Mouse (Mus musculus): ENCODE data around the gene Rnf149.
"Not testable (repeated sequence)": the region's sequence is repeated elsewhere in the genome, so short reads cannot be mapped to it uniquely, and the experiment has no call there.

Gene Rnf149

DNA sequence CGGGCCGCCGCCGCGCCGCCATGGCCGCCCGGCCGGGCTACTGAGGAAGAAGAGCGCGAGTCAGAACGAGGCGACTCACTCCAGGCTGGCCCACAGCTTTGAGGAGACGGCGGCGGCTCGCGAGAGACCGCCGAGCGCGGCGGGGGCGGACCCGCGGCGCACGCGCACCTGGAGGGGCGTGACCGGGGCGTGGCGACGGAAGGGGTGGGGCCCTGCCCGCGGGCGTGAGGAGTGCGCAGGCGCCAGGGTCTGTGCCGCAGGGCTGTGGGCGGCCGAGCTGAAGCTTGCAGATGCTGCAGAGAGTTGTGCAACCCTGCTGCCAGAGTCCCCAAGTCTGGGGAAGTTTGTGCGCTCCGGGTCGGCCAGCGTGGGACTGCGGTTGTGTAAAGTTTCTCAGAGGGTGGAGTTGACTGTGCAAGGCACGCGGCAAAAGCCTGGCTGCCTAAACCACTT lies at the start of gene Rnf149:
Gene Rnf149, minus strand, starts transcription at position 153 of the 453 bp plus-strand sequence.
- peak; percentile 98 for DNase-seq

DNA sequence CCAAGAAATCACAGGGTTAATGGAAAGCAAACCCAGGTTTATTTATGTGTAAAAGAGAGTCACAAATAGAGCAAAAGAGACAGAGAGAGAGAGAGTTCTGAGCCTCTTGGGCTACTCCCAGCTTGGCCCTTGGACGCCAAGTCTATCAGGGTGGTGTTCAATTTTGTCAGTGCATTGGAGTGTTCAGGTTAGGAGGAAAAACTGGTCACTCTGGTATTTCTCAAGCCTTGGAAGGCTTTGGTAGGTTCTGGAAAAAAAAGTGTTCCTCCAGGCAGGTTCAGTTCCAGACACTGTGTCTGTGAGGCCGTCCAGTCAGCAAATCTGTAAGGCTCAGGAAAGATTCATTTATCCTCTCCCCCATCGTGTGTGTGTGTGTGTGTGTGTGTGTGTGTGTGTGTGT lies 48.3 kb upstream of the Rnf149 start:
- DNase-seq: no peak

DNA sequence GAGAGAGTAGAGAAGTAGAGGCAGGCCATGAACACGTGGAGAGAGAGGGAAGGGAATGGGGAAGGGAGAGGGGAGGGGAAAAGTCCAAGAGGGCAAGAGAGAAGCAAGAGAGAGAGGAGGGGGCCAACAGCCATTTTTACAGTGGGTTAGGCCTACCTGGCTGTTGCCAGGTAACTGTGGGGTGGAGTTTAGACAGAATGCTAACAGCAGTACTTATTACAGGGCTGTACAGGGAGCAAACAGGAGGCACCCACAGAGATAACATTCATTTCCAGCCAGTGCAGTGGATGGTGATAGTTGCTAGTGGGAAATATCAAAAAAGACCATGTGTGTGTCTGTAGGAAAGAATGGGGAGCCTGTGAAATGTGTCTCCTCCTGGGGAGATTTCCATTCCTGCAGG lies 46.5 kb upstream of the Rnf149 start:
- no peak for DNase-seq

DNA sequence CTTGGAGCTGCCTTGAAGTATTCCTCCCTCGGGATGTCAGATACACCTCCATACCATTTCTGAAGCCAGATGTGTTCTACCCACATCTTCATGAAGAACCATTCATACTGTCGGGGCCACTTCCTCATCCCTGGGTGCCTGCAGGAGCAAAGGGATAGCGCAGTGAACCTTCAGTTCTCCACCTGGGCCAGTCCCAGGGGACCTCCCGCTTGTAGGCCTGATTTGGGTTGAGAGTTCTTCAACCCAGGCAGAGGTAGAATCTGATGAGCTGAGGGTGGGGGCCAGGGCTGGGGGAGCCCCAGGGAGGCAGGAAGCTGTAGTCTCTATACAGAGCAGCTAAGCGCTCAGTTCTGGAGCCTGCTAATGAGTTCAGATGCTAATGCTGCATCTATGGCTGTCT lies 45.9 kb upstream of the Rnf149 start:
- DNase-seq: no peak

DNA sequence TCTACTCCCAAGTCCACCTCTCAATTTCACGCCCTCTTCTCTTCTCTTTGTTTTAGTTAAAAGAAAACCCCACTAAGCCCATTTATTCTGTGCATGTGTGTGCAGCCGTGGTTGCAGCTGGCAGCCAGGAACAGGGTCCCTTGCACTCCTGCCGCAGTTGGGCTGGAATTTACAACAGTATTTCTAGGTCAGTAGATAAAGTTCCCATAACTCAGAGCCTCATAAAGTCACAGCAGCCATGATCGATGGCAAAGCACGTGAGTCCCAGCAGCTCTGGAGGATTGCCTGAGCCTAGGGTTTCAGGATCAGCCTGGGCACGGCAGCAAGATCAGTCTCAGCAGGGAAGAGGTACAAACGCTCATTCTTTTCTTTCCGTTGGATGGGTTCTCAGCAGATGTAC lies 41.3 kb upstream of the Rnf149 start:
- no peak for DNase-seq

DNA sequence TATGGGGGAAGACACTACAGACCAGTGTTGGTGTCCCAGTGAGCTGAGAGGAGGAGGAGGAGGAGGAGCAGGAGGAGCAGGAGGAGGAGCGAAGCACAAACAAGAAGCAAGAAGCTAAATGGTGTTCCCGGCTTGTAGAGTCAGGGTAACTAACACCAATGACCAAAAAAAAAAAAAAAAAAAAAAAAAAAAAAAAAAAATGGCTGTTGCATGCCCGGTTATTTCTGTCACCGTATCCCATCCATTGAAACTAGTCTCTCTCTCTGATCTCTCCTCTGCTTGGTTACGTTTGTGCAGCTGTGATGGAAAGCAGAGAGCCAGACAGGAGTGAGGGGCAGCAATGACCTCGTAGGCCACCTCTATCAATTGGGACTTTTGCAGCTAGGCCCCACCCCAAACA lies 38.3 kb upstream of the Rnf149 start:
- no peak for DNase-seq

DNA sequence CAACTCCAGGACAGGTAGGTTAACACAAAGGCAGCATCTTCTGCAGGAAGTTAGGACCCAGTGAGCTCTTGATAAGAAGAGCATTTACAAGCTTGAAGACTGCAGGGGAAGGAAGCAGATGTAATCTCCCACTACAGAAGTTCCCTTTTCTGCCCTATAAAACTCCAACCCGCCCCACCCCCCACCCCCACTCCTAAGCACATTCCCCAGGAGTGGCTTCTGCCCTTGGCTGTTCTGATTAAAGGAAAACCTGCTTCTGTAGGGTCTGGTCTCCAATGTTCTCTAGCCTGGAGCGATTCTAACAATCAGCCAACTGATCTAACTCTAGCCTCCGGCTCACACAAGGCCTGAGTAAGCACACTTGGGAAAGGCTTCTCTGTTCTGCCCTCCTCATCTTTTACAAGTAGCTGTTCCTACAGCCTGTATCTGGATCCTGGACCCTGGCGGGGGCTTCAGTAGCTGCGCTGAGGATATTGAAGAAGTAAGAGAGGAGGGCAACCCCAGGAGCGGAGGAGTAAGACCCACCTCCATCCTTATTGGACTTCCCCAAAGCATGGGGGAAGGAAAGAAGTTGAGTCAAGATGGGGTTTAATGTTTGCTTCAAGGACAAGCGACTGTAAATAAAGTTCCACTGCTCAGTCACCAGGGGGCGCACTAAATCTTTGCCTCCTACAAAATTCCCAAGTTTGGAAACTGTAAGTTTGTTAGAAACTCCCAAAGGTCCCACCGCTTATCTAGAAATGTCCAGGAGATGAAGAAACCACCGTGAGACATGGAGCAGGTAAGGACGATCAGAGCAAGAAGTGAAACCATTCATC lies 37.5 kb upstream of the Rnf149 start:
- peak; percentile 68 for DNase-seq

DNA sequence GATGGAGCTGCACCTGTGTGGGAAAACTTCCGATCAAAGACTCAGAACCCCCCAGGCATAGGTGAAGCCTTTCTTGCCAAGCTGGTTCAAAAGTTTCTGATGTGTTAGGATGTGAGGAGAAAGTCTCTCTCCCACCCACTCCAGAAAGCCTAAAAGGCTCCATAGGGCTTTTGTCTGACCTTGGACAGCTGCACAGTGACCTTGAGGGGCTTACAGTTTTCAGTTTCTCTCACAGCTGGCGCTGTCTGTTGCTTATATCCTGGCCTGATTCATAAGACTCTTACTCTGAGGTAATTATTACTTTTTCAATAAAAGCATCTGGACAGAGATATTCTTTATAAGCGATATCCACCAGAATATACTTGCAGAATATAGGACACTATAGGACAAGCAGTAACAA lies 35.9 kb upstream of the Rnf149 start:
- peak; percentile 31 for DNase-seq

DNA sequence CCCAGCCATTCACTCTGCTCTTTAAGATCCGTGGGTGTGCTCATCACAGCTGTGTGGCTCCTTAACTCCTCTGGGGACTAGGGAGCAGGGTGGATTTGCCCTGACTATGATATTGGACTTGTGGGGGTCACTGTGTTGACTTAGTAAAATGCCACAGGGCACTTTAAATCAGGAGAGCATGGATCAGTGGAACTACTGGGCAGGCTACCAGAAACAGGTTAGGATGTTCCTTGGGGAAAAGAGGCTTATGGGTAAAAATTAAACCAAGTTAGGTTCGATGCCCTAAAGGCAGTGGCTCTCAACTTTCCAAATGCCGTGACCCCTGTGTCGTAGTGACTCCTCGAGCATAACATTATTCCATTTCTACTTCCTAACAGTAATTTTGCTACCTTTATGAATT lies 35.3 kb upstream of the Rnf149 start:
- no peak for DNase-seq

DNA sequence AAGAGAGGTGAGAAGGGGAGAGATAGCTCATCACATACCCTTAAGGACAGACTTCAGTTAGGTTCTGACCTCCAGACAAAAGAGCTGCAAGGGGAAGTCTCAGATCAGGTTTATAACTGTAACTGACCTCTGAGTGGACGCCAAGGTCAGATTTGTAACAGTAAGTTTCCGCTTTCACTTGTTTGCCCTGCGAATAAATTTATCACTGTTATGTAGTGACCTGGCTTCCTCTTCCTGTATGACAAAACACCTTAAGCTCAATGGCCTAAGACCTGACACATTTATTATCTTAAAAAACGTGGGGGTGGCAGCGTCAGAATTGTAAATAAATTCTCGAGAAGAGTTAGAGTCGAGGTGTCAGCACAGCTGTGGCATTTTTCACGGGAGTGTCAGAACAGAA lies 31.3 kb upstream of the Rnf149 start:
- no peak for DNase-seq

DNA sequence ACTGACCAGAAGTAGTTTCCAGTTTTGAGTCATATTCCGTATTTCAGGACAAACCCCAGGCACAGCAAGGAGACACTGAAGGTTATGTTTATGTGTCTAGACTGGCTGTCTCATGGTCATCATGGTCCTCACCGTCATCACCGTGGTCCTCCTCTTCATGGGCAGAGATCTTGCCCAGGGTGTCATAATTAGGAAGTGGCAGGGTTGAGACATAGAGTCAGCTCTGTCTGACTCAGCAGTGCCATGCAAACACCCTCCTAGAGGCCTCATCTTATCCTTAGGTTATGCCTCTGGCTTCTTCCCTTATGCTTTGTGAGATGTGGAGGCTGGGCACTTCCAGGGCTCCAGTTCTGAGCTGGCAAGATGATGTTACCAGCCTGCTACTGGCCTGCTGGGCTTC lies 25.3 kb upstream of the Rnf149 start:
- DNase-seq: no peak

DNA sequence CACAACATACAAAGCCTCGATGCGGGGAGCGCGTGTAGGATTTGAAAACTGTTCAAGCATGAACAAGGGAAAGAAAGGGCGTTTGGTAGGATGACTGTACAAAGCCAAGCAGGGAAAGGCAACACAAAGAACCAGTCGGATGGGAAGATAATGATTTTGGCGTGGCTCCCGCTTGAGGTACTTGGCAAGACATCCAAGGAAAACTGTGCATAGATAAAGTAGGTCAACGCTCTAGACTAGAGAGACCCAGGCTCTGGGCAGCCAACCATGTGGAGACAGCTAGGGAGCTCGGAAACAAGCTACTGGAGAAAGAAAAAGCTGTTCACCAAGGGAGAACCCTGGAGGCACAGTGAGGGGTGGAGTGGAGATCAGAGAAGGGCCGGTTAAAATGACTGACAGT lies 21.5 kb upstream of the Rnf149 start:
- DNase-seq: no peak

DNA sequence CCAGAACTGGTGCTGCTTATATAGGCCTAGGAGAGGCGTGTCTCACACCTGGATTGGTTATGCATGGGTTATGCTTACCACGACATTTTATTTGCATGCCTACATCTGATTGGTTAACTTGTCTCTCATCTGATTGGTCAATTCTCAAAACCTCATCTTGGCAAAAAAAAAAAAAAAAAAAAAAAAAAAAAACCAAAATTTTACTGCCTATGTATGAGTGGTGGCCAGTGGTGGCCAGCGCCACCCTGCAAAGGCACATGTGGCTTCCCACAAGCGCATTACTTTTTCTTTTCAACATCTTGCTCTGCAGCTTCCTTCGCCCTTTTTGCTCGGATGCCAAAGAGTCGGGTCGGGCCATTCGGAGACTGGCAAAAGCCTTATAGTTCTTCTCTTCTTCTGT lies 19.9 kb upstream of the Rnf149 start:
- not testable (repeated sequence) for DNase-seq

DNA sequence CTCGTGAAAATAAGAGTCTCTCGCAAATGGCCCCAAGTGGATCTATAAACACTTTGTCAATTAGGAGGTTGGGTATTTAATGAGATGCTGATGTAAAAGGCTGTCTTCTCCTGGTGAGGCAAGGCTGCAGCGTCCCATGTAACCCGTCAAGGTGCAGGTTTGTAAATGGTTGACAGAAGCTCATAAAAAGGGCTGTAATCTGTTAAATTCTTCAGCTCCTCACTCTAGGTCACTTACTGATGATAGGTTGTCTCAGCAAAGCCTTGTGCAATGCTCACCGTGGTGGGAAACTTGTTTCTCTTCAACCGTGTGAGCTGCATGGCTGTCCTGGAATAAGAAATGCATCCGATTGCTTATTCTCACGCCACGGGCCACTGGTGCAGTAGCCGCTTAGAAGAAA lies 16.6 kb upstream of the Rnf149 start:
- DNase-seq: no peak

DNA sequence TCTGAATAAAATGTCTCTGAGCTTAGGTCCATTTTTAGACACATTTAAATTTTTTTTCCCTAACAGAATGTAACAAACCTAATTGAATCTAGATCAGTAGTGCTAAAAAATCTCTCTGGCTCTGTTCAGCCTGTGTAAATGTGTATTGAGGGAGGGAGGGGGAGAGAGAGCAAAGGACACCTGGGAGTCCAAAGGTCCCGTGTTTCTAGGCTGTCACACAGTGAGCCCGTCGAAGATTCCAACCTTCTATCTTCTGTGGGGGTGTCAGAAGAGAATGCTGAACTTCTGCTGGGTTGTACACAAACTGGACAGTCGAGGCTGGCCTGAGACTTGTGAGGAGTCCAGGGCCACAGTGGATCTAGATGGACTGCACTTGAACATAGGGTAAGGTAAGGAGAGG lies 14.9 kb upstream of the Rnf149 start:
- no peak for DNase-seq

DNA sequence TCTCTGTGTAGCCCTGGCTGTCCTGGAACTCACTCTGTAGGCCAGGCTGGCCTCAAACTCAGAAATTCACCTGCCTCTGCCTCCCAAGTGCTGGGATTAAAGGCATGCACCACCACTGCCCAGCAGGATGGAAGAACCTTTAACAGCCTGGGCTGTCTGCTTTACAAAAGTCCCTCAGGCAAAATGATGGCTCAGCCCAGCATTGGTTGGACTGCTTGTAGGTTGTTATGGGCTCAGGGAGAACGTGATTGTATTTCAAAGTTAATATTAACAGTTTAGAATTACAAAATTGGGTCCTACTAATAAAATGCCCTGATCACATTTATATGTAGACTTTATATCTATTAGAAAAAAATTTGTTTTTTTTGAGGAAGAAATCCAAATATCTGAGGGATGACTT lies 14.4 kb upstream of the Rnf149 start:
- not testable (repeated sequence) for DNase-seq

DNA sequence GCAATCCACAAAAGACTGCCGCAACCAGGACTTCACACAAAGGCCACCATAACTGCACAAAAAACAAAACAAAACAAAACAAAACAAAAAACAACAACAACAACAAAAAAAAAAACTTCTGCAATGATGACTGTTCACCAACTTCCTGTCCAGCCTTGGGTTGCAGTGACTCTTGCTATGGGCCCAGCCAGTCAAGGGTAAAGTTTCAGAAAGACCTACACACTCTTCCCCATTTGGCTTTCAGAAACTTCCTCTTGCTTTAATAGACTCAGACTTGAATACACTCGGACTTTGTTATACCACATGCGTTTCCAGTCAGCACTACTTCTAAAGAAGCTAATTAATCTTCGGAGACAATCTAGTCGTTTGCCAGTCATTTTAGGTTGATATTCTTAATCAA lies 13.0 kb upstream of the Rnf149 start:
- no peak for DNase-seq

DNA sequence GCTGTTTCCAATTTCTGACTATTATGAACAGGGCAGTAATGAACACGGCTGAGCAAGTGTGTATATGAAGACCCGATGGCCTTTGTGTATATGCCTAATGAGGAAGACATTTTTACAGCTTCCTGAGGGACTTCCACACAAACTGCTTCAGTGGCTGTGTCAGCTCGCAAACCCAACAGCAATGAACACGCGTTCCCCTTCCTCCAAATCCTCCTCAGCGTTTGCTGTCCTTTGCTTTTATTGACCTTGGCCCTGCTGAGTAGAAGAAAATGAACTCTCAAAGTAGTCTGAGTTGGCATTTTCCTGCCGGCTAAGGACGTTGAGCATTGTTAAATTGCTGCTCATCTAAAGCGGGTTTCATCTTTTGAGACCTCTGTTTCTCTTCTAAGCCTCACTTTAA lies 8.2 kb upstream of the Rnf149 start:
- no peak for DNase-seq

DNA sequence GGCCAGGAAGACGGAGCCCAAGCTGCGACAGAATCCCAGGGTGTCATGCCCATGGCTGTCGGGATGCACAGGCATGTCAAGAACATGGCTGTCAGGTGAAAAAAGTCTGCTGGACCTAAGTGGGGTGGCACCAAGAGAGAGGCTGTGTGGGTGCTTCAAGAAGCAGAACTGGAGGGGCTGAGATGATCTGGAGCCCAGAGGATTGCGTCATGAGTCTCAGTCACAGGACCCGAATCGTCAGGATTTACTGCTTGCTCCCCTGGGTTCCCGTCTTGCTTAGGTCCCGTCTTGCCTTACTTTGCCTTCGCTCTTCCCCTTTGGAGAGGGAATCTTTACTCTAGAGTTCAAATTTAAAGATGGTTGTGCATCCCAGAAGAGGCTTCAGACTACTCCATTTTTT lies 6.0 kb upstream of the Rnf149 start:
- no peak for DNase-seq

DNA sequence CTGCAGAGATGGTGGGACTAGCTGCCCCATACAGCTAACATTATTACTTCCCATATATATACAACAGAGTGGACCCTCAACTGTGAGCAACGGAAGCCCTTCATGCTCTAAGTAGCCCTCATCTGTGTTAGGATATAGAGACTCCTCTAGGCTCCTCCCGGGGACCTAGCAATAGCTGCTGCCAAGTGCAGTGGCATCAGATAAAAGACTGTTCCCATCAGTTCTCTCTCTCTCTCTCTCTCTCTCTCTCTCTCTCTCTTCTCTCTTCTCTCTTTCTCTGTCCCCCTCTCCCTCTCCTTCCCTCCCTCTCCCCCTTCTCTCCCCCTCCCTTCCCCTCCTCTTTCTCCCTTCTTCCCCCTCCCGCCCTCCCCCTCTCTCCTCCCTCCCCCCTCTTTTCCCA lies 4.0 kb upstream of the Rnf149 start:
- no peak for DNase-seq

DNA sequence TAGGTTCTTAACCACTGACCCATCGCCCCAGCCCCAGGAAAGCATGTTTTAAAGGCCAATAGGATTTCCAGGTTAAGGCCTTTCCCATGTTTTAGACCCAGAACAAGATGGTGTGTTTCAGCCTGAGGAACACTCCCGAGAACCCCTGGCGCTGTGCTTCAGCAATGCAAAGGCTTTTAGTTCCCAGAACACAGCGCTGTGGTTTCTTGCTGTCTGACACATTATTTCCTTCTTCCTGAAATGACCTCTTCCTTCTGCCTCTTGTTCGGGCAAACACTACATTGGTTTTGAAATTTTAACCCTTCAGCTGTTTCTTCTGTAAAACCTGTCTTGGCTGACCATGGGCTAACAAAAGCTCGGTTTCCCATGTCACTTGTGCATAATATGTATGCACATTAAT lies 1.9 kb upstream of the Rnf149 start:
- DNase-seq: no peak

DNA sequence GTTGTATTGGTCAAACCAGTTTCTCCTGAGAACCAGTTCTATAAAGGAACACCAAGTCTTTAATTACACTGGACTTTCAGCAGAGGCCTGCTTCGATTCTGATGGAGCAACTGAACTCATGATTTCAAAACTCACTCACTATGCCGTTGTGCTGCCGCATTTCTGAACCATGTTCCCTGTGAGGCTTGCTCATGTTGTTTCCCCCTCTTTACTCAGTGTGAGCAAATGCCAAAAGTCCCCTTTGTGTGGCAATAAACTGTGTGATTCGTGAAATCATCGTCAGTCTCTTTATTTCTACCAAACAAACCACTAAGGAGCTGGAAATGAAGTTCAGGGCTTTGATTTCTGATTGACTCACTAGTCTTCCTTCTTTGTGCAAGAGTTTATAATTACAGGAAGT lies 1.2 kb upstream of the Rnf149 start:
- DNase-seq: no peak

DNA sequence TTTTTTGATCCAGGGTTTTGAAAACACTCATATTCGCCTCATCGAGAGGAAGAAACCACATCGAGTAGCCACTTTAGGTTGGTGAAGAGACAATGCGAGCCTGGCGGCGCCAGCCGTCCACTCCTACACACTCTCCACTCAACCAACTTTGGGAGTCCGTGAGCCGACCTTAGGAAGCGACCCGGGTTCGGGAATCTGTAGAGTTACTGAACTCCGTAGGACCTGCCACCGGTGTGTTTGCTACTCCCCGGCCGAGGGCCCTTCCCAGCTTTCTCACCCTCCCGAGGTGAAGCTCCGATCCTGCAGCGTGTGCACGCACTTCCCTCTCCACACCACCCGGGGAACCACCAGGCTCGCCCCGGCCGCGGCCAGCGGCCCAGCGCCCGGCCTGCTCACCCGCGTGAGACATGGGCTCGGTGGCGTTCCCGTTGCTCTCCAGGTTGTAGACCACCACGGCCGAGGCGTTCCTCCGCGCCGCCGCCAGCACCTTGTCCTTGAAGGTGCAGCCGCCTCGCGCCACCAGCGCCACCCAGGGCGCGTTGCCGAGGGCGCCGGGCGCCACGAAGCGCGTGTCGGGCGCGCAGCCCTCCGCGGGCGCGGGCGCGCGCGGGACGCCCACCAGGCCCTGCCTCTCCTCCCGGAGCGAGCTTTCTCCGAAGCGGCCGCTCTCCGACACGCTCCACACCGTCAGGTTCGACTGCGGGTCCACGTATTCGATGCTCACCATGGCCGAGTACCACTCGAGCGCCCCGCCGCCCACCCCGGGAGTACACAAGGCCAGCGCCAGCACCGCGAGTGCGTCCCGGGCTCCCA lies 568 bp downstream of the Rnf149 start:
- DNase-seq: peak; percentile 69

DNA sequence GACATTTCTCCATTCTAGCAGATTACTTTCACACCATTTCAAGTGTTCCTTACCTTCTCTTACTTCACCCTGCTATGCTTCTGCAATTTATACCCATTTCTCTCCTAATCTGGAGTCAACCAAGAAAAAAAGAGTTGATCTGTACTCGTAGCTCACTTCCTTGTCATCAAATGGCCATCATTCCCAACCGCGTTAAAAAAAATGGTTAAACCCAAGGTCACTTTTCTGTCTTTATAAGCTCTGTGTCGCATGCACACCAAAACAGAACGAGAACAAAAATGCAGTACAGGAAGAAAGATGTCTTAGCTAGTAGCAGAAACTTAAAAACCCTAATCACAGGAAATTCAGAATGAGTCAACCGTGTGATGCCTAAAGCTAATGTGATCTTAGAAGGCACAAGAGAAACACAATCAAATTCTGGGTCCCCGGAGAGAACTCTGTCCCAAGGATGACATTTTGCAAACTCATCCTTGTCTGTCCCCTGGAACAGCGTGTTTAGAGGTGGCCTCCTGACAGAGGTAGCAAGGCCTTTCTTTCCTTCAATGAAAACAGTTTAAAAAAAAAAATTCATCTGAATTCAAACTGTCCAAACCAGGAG lies 1.3 kb downstream of the Rnf149 start:
- no peak for DNase-seq

Data from kidney, postnatal 10 days (tissue).